Comparison of ENCODE assay signal across 8 mouse cellular contexts in genomic region chr16:10784793-10785370, GRCm38 (mm10). TPM values are rescaled to one million over a fixed set of nuclear protein-coding genes. Genes with fewer than 3 reads are reported as not detected.
DNase-seq lines count a peak whose midpoint lies in the region; ATAC-seq lines count a peak whose summit lies in the region.

No protein-coding gene starts in this region.

- peak overlapping the region; percentile 83 for H3K4me3 ChIP-seq in intestine, embryonic 15.5 days (replicated peaks)

- peak overlapping the region; percentile 91 for H3K4me2 ChIP-seq in intestine, embryonic 15.5 days (replicated peaks)

- ATAC-seq in intestine, embryonic 15.5 days = peak; percentile 87

- H3K27ac ChIP-seq in intestine, embryonic 15.5 days = peak overlapping the region; percentile 99

- H3K27me3 ChIP-seq in intestine, embryonic 15.5 days (replicated peaks) = no peaks in the 10 kb centered on the region

- DNase-seq in adrenal gland, adult 8-10 months = peak; percentile 85
- peak; percentile 86 for DNase-seq in embryo, embryonic 11.5 days (ENCODE audit: low read depth, low spot score)
- DNase-seq in gastrocnemius, postnatal 36 days = peak; percentile 86 to 92
- DNase-seq in left cerebral cortex, postnatal 25 days (ENCODE audit: low spot score in 2 of 2) = peak; percentile 80 to 84
- peak; percentile 94 for DNase-seq in mesoderm, embryonic 11.5 days (ENCODE audit: low read depth, low spot score)
- DNase-seq in right cerebral cortex, postnatal 25 days = peak; percentile 87
- peak; percentile 95 to 96 for DNase-seq in urinary bladder, postnatal 4 days (ENCODE audit: low spot score in 2 of 2)

- under 1% methylated on average over 53 of the region's 55 CpGs for WGBS in intestine, embryonic 15.5 days

- H3K9ac ChIP-seq in intestine, embryonic 15.5 days = peak overlapping the region; percentile 71

- intact Hi-C loops in gastrocnemius, postnatal 36 days (cut with DNase I) = loop anchor here (2.0 to 5.0 kb wide), 4 partner anchors 47 to 214 kb away; no protein-coding TSS in a partner anchor
- intact Hi-C loops in left cerebral cortex, postnatal 25 days (cut with DNase I) = loop anchor here (2.0 to 5.0 kb wide), 4 partner anchors 123 to 218 kb away; no protein-coding TSS in a partner anchor

- H3K9me3 ChIP-seq in intestine, embryonic 15.5 days = no peaks in the 10 kb centered on the region

- H3K36me3 ChIP-seq in intestine, embryonic 15.5 days = no peaks in the 10 kb centered on the region

- H3K4me1 ChIP-seq in intestine, embryonic 15.5 days (replicated peaks) = peaks cover 43% of the 10 kb centered on the region

RNA-seq across cellular contexts. Expression of gene Socs1, which starts 0.5 kb away (rescaled TPM):
- 10 to 100 TPM in 1 of 4 experiments, 1 to 10 TPM in 3; 2.9 to 14.3 (median 4.2) TPM for total RNA-seq in adrenal gland, adult 8-10 months (2022)
- under 1 TPM; 0.51 to 0.52 TPM for total RNA-seq in gastrocnemius, postnatal 36 days (2021)
- polyA plus RNA-seq in intestine, embryonic 15.5 days (2015; fragmentation: Nextera tagmentation; extraction: Ambion mirVana) = 5.7 and 6.9 TPM in 2 replicates
- total RNA-seq in left cerebral cortex, postnatal 25 days (2021) = under 1 TPM; 0.80 to 0.82 TPM

RNA-seq across cellular contexts. Expression of gene Tnp2, which starts 3.6 kb away (rescaled TPM):
- total RNA-seq in adrenal gland, adult 8-10 months (2022) = not detected
- under 1 TPM in 1 of 2 experiments, not detected in 1; 0.52 TPM for total RNA-seq in gastrocnemius, postnatal 36 days (2021)
- not detected in 2 replicates for polyA plus RNA-seq in intestine, embryonic 15.5 days (2015; fragmentation: Nextera tagmentation; extraction: Ambion mirVana)
- not detected for total RNA-seq in left cerebral cortex, postnatal 25 days (2021)

RNA-seq across cellular contexts. Expression of gene Prm3, which starts 5.8 kb away (rescaled TPM):
- not detected for total RNA-seq in adrenal gland, adult 8-10 months (2022)
- not detected for total RNA-seq in gastrocnemius, postnatal 36 days (2021)
- not detected in 2 replicates for polyA plus RNA-seq in intestine, embryonic 15.5 days (2015; fragmentation: Nextera tagmentation; extraction: Ambion mirVana)
- not detected for total RNA-seq in left cerebral cortex, postnatal 25 days (2021)

RNA-seq across cellular contexts. Expression of gene Prm2, which starts 11.1 kb away (rescaled TPM):
- not detected for total RNA-seq in adrenal gland, adult 8-10 months (2022)
- total RNA-seq in gastrocnemius, postnatal 36 days (2021) = not detected
- not detected in 2 replicates for polyA plus RNA-seq in intestine, embryonic 15.5 days (2015; fragmentation: Nextera tagmentation; extraction: Ambion mirVana)
- total RNA-seq in left cerebral cortex, postnatal 25 days (2021) = not detected

RNA-seq across cellular contexts. Expression of gene Prm1, which starts 20.8 kb away (rescaled TPM):
- not detected for total RNA-seq in adrenal gland, adult 8-10 months (2022)
- total RNA-seq in gastrocnemius, postnatal 36 days (2021) = not detected
- not detected in 2 replicates for polyA plus RNA-seq in intestine, embryonic 15.5 days (2015; fragmentation: Nextera tagmentation; extraction: Ambion mirVana)
- total RNA-seq in left cerebral cortex, postnatal 25 days (2021) = not detected

Comparison
In these comparisons a context has a peak if more than half of its experiments do, and no peak if none do; other contexts are left out.
1. Peak in every context shown above with its lines: DNase-seq, ATAC-seq, H3K4me3 ChIP-seq and H3K27ac ChIP-seq.